ENCODE assay signal across 16 mouse cellular contexts in the genomic region with DNA sequence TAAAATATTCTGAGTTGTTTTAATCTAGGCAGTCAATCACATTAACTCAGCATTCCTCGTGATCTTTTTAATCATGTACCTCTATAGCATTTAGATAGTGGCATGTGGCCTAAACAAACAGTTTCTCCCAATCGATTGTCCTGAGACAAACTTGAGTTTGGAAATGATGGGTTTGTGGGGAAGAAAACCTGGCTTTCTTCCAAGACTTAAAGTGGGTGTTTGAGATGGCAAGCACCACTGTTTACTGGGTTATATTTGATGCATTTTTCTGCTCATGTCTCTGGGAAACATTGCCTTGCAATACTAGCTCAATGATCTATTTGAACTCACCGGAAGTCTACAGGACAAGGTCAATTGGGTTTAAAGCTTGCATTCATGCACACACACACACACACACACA.
"Had no signal": no experiment of that assay in that cellular context is flagged by ENCODE, and none has a peak within 500 bp of the region (broad histone marks: within the 10 kb centered on the region; RNA-seq: fewer than 3 reads in every experiment).

No protein-coding gene starts in this region.

- H3K36me3 ChIP-seq: neural tube, embryonic 13.5 days; neural tube, embryonic 15.5 days; stomach, embryonic 15.5 days had no signal

- H3K4me3 ChIP-seq: neural tube, embryonic 13.5 days; neural tube, embryonic 15.5 days; stomach, embryonic 15.5 days had no signal

- H3K9ac ChIP-seq: neural tube, embryonic 13.5 days; neural tube, embryonic 15.5 days; stomach, embryonic 15.5 days had no signal

- DNase-seq: retina, postnatal 1 day; right cerebral cortex, adult 18-20 months; right cerebral cortex, postnatal 14 days; right cerebral cortex, postnatal 25 days; right cerebral cortex, postnatal 4 days; spleen, adult 18-20 months; thymus, adult 18-20 months; thymus, adult 2 months; thymus, postnatal 14 days; thymus, postnatal 25 days; thymus, postnatal 36 days; thymus, postnatal 4 days had no signal

- H3K27ac ChIP-seq: neural tube, embryonic 13.5 days; neural tube, embryonic 15.5 days; stomach, embryonic 15.5 days; stomach, postnatal 0 days had no signal

- H3K4me1 ChIP-seq: neural tube, embryonic 13.5 days; neural tube, embryonic 15.5 days; stomach, embryonic 15.5 days had no signal

- H3K9me3 ChIP-seq: neural tube, embryonic 13.5 days; neural tube, embryonic 15.5 days; stomach, embryonic 15.5 days had no signal

- H3K4me2 ChIP-seq: neural tube, embryonic 13.5 days; neural tube, embryonic 15.5 days; stomach, embryonic 15.5 days had no signal

- H3K27me3 ChIP-seq: neural tube, embryonic 13.5 days; neural tube, embryonic 15.5 days; stomach, embryonic 15.5 days had no signal
